Mouse (Mus musculus) lung, postnatal 0 days (tissue): ENCODE results near the gene Dnaaf1. TPM values are rescaled to one million over a fixed set of nuclear protein-coding genes. Genes with fewer than 3 reads are reported as not detected.

Experiments
- ATAC-seq: fragments of 200-750 bp; cut with Nextera tagmentation; 2 replicates; pipeline ENCODE4 v1.8.0; 2017; ENCODE audit warnings: moderate library complexity
- DNase-seq: peaks from one replicate; pipeline ENCODE4 v3.0.0-alpha.2; 2016; ENCODE audit warnings: low spot score
- H3K27ac ChIP-seq: fragments of 300-500 bp; sonication (generic); 2 replicates; pipeline ENCODE4 v1.5.1; 2014; ENCODE audit warnings: antibody characterized with exemption, mild to moderate bottlenecking, low read length, mixed read lengths
- H3K27me3 ChIP-seq: fragments of 300-500 bp; sonication (generic); replicated peaks from 2 replicates; pipeline ENCODE4 v1.6.1; 2014; ENCODE audit warnings: low read length, mixed read lengths; ENCODE audit not compliant: insufficient read depth
- H3K36me3 ChIP-seq: fragments of 300-500 bp; sonication (generic); 2 replicates; pipeline ENCODE4 v1.6.1; 2014; ENCODE audit warnings: low read length, mixed read lengths; ENCODE audit not compliant: insufficient read depth
- H3K4me1 ChIP-seq: fragments of 300-500 bp; sonication (generic); 2 replicates; pipeline ENCODE4 v1.6.1; 2014; ENCODE audit warnings: antibody characterized with exemption, low read depth, low read length, mixed read lengths; ENCODE audit not compliant: insufficient read depth
- H3K4me2 ChIP-seq: fragments of 300-500 bp; sonication (generic); replicated peaks from 2 replicates; pipeline ENCODE4 v1.6.1; 2014; ENCODE audit warnings: low read depth, mild to moderate bottlenecking, low read length, moderate library complexity, mixed read lengths
- H3K4me3 ChIP-seq: fragments of 300-500 bp; sonication (generic); 2 replicates; pipeline ENCODE4 v1.5.1; 2014; ENCODE audit warnings: low read depth, low read length
- H3K9ac ChIP-seq: fragments of 300-500 bp; sonication (generic); replicated peaks from 2 replicates; pipeline ENCODE4 v1.6.1; 2014; ENCODE audit warnings: low read depth, mild to moderate bottlenecking
- H3K9me3 ChIP-seq: fragments of 300-500 bp; sonication (generic); 2 replicates; pipeline ENCODE4 v1.6.1; 2016; ENCODE audit warnings: low read length, mixed read lengths
- CTCF ChIP-seq: IDR thresholded peaks from 2 replicates; pipeline ENCODE4 v1.5.1; 2016; ENCODE audit warnings: antibody characterized with exemption, mild to moderate bottlenecking
- EP300 ChIP-seq: IDR thresholded peaks from 2 replicates; pipeline ENCODE4 v1.6.1; 2016; ENCODE audit warnings: antibody characterized with exemption, mild to moderate bottlenecking, control low read depth
- WGBS: fragments of 180-500 bp; shearing (Covaris S2); extraction: QIAGEN DNeasy Blood & Tissue Kit; methylation state at CpG from one replicate; pipeline ENCODE4 v1.1.7; 2014; 5-methylcytosine and 5-hydroxymethylcytosine counted together
- polyA plus RNA-seq: library from polyadenylated mRNA; unstranded; fragments of >200 nt; fragmentation: Nextera tagmentation; extraction: Ambion mirVana; gene quantifications from 2 replicates; pipeline ENCODE4 v1.2.1, GENCODE M21; 2015

Gene Dnaaf1
- polyA plus RNA-seq, 1 experiment from 2014 or later = 2.9 TPM

DNA sequence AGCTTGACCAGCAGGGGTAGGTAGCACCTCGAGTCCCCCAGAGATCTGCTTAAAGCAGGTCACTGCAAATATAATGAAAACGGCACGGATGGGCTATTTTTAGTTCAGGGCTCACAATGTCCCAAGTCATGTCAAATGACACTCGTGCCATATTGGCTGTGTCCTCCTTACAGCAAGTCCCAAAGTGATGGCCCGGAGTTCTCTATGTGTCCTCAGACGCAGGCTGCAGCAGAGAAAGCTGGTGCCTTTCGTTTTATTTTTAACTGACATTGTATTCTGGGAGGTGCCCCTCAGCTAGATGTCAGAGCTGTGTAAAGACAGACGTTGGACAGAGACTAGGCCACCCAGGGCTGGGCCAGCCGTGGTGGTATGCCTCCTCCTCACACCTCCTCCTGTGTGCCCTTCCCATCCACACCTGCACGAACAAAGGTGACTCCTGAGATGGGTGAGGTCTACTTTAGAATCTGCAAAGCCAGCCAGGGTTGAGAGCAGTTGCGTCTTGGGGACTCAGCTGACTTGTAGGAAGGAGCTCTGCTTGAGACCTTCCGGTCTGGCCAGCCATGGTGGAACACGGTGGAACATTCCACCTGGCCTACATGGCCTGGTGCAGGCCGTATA lies 45.9 kb downstream of the Dnaaf1 start:
- Histone ChIP-seq H3K27me3 (no peaks in the 10 kb centered on the region), H3K9ac (no peak overlapping the region), H3K9me3 (no peaks in the 10 kb centered on the region), H3K27ac (no peak overlapping the region), H3K36me3 (no peaks in the 10 kb centered on the region), H3K4me2 (no peak overlapping the region), H3K4me1 (no peaks in the 10 kb centered on the region), H3K4me3 (no peak overlapping the region)
- DNase-seq (no peak), ATAC-seq (no peak)
- TF ChIP-seq CTCF = no peak
- no peak for TF ChIP-seq EP300
- 77% methylated on average over 14 of the region's 14 CpGs for WGBS

DNA sequence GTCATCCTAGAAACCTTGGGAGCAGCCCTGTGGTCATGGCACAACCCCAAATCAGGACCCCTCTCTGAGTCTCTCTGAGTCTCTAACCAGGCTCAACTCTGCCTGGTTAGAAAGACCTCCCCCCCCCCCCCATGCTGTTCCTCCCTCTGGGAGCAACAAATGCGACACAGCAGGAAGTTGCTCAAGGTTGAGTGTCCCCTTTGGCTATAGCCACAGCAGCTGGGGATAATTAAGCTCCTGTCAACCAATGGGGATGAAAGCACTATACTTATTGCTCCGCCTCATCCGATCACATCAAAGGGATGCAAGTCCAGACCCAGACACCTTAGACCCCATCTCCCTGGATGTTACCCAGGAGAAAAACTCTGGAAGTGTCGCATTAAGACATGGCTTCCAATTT lies 47.5 kb downstream of the Dnaaf1 start:
- Histone ChIP-seq H3K27me3 (no peaks in the 10 kb centered on the region), H3K4me3 (no peak overlapping the region), H3K4me1 (no peaks in the 10 kb centered on the region), H3K4me2 (no peak overlapping the region), H3K36me3 (no peaks in the 10 kb centered on the region), H3K9me3 (no peaks in the 10 kb centered on the region), H3K9ac (no peak overlapping the region), H3K27ac (no peak overlapping the region)
- 51% methylated on average over 4 of the region's 4 CpGs for WGBS
- DNase-seq = no peak
- no peak for ATAC-seq
- TF ChIP-seq CTCF (no peak), EP300 (no peak)

DNA sequence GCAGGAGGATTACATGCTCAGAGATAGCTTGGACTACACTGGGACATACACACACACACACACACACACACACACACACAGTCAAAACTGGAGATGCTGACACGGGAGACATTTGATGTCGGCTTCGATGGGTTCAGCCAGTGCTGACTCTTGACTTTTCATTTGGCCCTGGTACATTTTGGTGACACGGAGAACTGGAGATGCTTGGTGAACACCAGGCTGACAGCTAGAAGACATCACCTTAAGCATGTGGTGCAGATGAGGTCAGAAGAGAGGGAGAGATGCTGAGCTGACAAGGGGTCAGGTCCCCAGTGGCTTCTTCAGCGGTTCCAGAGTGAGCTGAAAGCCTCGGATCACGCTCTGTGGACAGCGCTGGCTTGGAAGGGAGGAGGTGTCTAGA lies 48.0 kb downstream of the Dnaaf1 start:
- Histone ChIP-seq H3K4me2 (no peak overlapping the region), H3K4me1 (no peaks in the 10 kb centered on the region), H3K27me3 (no peaks in the 10 kb centered on the region), H3K9ac (no peak overlapping the region), H3K4me3 (no peak overlapping the region), H3K27ac (no peak overlapping the region), H3K9me3 (no peaks in the 10 kb centered on the region), H3K36me3 (no peaks in the 10 kb centered on the region)
- WGBS = 81% methylated on average over 8 of the region's 8 CpGs
- no peak for DNase-seq
- no peak for ATAC-seq
- TF ChIP-seq CTCF (no peak), EP300 (no peak)

DNA sequence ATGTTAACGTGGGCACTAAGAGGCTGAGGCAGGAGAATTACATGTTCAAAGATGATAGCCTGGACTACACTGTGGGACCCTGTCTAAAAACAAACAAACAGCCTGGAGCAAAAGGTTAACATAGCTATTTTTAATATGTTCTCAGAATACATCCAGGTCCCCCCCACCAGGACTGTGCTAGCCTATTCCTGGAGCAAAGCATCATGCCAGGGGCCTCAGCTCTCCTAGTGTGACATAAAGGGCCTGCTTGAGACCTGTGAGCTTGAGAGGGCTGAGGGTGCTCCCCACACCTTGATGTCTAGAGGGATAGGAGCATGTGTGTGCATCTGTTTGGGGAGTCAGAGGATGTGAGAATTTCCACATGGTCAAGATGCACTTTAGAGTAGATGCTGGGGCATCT lies 48.7 kb downstream of the Dnaaf1 start:
- 77% methylated on average over 1 of the region's 1 CpGs for WGBS
- Histone ChIP-seq H3K27me3 (no peaks in the 10 kb centered on the region), H3K9ac (no peak overlapping the region), H3K36me3 (no peaks in the 10 kb centered on the region), H3K9me3 (no peaks in the 10 kb centered on the region), H3K4me1 (no peaks in the 10 kb centered on the region), H3K4me2 (no peak overlapping the region), H3K4me3 (no peak overlapping the region), H3K27ac (no peak overlapping the region)
- no peak for ATAC-seq
- no peak for DNase-seq
- TF ChIP-seq EP300 = no peak
- no peak for TF ChIP-seq CTCF

DNA sequence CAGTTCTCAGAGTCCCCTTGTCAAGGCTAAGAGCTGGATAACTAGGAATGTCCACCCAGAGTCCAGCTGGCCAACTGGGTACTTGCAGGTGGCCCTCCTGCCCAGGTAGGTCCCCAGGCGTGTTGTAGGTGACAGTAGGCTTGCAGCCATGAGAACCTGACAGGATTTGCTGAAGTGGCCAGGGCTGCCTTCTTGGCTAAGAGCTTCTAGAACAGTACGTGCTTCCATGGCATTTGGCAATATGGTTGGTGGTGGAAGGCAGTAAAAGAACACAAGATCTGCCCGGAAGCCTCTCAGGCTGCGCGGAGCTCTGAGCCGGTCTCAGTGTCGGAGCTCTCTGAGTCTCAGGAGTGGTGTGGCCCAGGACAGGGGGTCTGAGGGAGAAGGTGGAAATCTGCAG lies 49.9 kb downstream of the Dnaaf1 start:
- TF ChIP-seq CTCF (no peak), EP300 (no peak)
- no peaks in the 10 kb centered on the region for H3K36me3 ChIP-seq
- no peak overlapping the region for H3K4me2 ChIP-seq
- DNase-seq (no peak), ATAC-seq (no peak)
- 87% methylated on average over 7 of the region's 7 CpGs for WGBS
- H3K4me1 ChIP-seq = no peaks in the 10 kb centered on the region
- H3K4me3 ChIP-seq = no peak overlapping the region
- no peak overlapping the region for H3K9ac ChIP-seq
- no peaks in the 10 kb centered on the region for H3K9me3 ChIP-seq
- H3K27ac ChIP-seq = no peak overlapping the region
- no peaks in the 10 kb centered on the region for H3K27me3 ChIP-seq

DNA sequence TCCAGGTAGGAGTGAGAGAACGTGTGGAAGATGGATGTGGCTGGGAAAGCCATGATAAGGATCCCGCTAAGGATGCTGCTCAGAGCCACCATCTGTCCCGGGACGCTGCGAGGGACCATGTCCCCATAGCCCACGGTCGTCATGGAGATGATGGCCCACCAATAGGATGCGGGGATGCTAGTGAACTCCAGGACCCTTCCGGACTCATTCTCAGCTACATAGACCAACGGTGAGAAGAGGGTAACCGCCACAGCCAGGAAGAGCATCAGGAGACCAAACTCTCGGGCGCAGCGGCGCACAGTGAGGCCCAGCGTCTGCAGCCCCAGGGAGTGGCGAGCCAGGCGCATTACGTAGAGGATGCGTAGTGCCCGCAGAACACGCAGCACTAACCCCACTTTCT lies 50.8 kb downstream of the Dnaaf1 start:
- Histone ChIP-seq H3K4me3 (no peak overlapping the region), H3K4me1 (no peaks in the 10 kb centered on the region), H3K9me3 (no peaks in the 10 kb centered on the region), H3K9ac (no peak overlapping the region), H3K36me3 (no peaks in the 10 kb centered on the region), H3K27me3 (no peaks in the 10 kb centered on the region), H3K27ac (no peak overlapping the region), H3K4me2 (no peak overlapping the region)
- no peak for DNase-seq
- no peak for ATAC-seq
- 76% methylated on average over 22 of the region's 22 CpGs for WGBS
- TF ChIP-seq EP300 = no peak
- TF ChIP-seq CTCF = no peak

DNA sequence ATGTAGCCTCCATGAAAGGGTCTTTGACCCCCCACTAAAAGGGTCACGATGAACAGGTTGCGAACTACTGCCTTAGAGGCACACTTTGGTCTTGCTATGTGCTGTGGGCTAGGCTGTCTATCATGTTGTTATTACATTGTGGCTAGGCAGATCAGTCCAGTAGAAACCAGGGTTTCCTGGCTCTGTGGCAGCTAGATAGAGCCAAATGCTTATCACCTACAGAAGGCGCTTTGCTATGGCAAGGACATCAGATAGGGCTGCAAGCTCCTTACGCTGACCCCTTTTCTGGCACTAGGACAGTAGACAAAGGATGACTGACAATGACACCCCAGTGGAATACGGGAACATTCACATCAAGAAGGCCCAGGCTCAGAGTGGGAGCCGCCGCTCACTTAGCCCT lies 52.2 kb downstream of the Dnaaf1 start:
- Histone ChIP-seq H3K36me3 (no peaks in the 10 kb centered on the region), H3K27me3 (no peaks in the 10 kb centered on the region), H3K9ac (no peak overlapping the region), H3K4me3 (no peak overlapping the region), H3K27ac (no peak overlapping the region), H3K4me1 (no peaks in the 10 kb centered on the region), H3K9me3 (no peaks in the 10 kb centered on the region), H3K4me2 (no peak overlapping the region)
- ATAC-seq (no peak), DNase-seq (no peak)
- 87% methylated on average over 7 of the region's 7 CpGs for WGBS
- TF ChIP-seq CTCF (no peak), EP300 (no peak)
